Mouse (Mus musculus): ENCODE measurements around the gene Ppp2r5e.

Gene Ppp2r5e

DNA sequence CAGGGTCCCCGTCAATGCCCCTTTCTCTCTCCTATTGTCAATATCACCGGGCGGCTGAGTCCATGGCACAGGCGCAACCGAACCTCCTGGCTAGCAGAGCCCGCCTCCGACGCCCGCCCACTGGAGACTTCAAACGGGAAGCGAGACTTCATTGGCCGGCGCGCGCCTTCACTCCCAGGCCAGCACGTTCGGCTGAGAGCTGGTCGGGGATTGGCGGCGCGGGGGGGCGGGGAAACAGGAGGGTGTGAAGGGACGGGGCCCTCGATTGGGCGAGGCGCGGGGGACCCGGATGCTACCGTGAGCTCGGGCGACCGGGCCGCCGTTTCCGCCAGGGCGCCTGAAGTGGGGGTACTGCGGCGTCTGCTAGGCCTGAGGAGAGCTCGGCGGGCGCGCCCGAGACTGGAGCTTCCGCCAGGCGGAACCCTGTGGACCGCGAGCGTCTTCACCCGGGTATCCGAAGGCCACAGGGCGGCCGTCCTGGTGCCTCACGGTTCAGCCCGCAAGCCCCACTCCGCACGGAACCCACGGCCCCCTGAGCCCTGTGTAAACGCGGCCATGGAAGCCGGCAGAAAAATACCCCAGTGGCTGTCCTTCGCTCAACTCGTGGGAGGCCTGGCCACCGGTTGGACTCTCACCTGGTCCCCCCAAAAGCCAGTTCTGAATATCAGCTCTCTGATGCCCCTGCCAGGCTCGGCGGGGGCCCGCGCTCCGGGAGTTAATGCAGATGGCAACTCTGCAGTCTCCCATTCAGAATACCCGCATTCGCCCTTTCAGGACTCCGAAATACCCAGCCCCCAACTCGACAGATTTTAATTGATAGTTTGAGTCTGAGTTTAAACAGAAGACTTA, at the start of gene Ppp2r5e:
TSS of gene Ppp2r5e (minus strand) at position 92 of the 849 bp plus-strand sequence.
- peak; percentile 100 for DNase-seq (ENCODE audit: low read depth, low spot score)

DNA sequence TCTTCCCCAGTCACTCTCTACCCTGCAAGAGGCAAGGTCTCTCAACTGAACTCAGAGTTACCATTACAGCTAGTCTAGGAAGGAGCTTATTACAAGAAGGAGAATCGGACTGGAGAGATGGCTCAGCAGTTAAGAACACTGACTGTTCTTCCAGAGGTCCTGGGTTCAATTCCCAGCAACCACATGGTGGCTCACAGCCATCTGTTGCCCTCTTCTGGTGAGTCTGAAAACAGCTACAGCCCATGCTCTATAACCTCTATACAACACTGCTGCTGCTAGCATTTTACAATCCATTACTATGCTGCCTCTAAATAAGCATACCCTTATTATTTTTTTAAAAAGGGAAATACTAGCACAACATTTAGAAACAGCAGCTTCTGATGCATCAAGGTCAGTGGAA, 49.7 kb upstream of the Ppp2r5e start:
- no peak for DNase-seq (ENCODE audit: low read depth, low spot score)

DNA sequence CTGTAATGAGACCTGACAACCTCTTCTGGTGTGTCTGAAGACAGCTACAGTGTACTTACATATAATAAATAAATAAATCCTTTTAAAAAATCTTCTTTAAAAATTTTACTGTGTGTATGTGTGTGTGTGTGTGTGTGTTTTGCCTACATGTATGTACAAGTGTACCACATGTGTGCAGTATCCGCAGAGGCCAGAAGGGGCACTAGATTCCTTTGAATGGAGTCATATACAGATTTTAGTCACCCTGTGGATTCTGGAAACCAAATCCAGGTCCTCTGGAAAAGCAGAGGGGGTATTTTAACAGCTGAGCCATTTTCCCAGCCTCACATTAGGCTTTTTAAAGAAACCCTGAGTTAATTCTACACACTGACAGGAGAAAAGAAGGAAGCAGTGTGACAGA, 45.7 kb upstream of the Ppp2r5e start:
- DNase-seq (ENCODE audit: low read depth, low spot score): peak; percentile 63

DNA sequence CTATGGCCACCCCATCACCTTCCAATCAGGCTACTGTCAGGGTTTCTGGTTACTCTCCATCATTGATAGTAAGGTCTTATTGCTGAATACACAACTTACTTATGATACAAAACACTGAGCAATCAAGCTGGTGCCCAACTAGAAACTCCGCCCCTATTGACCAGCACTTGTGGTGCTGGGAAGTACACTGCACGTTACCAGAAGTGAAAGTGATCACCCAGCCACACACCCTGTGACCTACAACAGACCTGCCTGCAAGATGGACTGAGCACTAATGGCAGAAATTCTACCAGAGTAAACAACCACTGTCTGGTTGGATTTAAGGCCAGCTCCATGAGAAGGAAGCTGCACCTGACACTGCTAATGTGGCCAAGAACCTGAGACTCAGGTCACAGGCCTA, 42.3 kb upstream of the Ppp2r5e start:
- no peak for DNase-seq (ENCODE audit: low read depth, low spot score)

DNA sequence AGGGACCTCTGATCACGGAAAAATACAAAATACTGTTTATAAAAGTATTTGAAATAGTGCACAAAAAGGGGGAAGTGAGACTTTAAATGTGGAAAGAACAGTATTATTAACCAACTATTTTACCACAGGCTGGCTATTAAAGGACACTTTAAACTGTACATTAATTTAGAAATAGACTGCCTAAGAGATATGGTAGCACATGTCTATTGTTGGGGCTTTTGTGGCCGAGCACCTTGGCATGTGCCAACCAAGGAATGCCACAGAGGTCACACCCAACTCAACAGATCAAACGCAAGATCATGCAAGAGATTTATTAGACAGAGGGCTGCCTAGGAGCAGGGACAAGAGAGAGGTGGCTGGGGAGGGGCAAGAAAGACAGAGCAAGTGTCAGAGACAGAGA, 41.1 kb upstream of the Ppp2r5e start:
- no peak for DNase-seq (ENCODE audit: low read depth, low spot score)

DNA sequence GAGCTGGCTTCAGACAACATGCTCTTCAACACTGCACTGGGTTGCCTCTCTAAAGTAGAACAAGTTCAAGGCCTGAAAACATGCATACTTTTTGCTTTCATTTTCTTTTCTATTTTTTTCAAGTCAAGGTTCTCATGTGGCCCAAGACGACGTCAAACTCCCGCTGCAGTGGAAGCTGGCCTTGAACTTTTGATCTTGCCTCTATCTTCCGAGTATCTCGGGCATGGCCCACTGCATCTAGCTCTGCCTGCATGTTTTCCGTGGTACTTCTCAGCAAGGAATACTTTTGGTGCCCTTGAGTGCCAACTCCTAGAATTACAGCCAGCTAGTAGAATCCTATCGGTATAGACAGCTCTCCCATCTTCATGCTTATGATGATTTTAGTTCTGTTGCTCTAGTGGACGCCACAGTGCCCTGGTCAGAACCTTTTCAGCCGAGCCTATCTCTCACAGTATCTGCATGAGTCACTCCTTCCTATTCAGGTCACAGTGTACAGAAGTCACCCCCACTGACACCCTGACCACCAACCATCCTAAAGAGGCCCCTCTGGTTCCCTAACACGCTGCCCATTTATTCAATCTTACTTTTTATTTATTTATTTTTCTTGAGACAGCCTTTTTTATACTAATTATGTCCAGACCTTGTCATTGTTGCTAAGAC, 39.9 kb upstream of the Ppp2r5e start:
- DNase-seq (ENCODE audit: low read depth, low spot score): no peak

DNA sequence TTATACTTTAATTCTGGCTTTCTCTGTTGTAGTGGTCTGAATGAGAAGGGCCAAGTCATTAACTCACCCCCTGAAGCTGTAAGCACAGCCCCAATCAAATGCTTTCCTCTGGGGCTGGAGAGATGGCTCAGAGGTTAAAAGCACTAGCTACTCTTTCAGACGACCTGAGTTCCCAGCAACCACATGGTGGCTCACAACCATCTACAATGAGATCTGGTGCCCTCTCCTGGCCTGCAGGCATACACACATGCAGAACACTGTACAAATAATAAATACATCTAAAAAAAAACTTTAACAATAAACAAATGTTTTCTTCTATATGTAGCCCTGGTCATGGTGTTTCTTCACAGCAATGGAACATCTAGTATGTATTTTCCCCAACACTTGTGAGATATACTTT, 33.6 kb upstream of the Ppp2r5e start:
- DNase-seq (ENCODE audit: low read depth, low spot score): peak; percentile 53

DNA sequence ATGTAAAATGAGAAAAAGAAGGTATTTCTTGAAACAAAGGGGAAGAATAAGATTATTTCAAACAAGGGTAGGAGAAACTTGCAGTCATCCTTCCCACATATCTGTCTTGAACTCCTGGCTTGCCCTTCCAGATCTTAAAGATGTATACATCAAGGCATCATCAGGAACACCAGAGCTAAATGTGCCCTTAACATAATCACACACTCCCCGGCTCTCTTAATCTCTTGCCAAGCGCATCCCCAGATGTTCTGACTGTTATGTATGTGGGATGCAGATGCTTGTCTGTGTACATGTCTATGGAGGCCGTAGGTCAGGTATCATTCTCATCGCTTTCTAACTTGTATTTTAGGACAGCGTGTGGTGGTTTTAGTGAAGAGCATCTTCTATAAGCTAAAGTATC, 27.2 kb upstream of the Ppp2r5e start:
- DNase-seq (ENCODE audit: low read depth, low spot score): no peak

DNA sequence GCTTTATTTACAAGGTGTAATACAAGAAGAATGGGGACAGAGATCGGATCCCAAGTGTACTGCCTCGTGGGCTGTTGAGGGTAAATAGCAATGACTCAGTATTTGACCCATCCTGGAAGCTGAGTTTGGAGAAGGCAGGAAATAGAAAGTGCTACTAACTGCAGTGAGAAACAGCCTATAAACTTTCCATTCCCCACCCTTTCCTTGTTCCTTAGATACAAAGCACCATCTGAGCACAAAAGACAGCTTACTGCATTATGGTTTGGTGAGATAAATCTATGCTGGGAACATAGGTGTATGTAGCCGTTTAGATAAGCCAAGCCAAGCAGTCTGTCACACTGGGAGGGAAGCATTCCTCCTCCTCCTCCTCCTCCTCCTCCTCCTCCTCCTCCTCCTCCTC, 26.8 kb upstream of the Ppp2r5e start:
- no peak for DNase-seq (ENCODE audit: low read depth, low spot score)

DNA sequence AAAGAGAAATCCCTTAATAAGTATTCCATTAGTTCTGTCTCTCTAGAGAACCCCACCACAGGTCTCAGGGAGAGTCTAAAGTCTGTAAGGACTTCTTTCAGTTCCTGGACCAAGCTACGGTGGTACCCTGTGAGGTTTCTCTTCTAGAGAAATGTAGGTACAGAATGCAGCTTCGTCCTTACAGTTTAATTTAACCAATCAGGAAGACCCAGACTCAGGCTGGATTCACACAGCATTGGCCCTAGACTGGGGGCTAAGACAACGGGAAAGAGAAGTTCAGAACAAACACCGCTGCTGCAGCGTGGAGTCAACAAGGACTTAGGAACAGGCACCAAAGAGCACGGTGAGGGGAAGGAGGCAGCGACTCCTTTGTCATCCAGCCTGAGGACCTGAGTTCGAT, 20.8 kb upstream of the Ppp2r5e start:
- DNase-seq (ENCODE audit: low read depth, low spot score): peak; percentile 59

DNA sequence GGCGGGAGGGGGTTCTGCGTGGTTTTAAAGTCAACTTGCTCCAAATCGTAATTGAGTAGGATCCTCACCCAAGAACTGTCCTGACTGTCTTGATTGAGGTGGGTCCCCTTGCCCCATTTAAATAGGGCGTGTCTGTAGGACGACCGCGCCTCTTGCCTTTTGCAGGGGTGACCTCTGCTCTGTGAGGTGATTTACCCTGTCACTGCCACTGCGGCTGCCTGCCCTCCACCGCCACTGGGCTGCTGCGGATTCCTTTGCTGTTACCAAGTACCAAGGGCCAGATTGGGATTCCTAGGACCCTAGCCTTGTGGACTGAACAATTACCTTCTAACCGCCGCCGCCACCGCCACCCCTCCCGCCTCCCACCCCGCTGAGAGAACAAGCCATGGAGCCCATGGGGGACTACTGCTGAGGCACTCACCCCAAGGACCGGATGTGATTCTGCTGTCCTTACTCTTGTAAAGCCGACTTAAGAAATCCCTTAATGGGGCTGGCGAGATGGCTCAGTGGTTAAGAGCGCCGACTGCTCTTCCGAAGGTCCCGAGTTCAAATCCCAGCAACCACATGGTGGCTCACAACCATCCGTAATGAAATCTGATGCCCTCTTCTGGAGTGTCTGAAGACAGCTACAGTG, 20.2 kb upstream of the Ppp2r5e start:
- peak; percentile 88 for DNase-seq (ENCODE audit: low read depth, low spot score)

DNA sequence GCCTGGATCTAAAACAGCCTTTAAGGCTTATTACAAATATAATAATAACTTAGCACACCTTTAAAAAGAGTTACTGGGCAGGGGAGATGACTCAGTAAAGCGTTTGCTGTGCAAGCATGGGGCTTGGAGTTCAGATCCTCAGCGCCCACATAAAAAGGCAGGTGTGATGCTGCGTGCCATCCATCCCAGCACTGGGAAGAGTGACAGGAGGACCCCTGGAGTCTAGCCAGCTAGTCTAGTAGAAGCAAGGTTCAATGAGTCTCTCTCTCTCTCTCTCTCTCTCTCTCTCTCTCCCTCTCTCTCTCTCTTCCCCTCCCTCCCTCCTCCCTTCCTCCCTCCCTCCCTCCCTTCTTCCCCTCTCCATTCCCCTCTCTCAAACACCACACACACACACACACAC, 19.5 kb upstream of the Ppp2r5e start:
- no peak for DNase-seq (ENCODE audit: low read depth, low spot score)

DNA sequence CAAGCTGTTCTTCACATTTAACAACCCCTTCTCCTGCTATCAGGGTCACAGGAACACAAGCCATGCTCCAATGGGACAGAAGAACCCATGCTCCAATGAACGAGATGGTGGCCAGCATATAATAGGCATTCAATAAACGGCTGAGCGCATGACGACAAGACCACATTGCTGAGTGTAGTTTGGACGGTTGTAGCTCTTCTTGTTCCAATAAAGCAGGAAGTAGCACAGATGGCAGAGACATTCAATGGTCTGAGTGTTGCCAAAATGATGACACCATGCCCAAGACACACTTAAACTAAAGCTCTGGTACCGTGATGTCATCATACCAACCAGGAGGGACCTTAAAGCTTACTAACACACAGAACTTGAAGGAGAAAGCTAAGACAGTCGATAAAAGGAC, 16.7 kb upstream of the Ppp2r5e start:
- no peak for DNase-seq (ENCODE audit: low read depth, low spot score)

DNA sequence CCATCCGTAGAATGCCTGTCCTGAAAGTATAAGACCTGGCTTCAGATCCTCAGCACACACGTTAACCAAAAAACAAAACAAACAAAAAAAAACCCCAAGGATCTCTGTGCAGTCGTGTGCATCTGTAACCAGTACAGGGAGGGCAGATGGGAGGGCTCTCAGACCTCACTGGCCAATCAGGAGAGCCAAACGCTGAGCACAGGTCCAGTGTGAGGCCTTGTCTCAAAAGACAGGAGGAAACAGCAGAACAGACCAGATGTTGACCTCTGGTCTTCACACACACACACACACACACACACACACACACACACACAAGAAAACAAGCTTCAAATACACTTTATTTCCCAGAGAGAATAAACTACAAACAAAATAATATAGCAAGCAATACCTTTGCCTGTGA, 3.4 kb upstream of the Ppp2r5e start:
- peak; percentile 68 for DNase-seq (ENCODE audit: low read depth, low spot score)

DNA sequence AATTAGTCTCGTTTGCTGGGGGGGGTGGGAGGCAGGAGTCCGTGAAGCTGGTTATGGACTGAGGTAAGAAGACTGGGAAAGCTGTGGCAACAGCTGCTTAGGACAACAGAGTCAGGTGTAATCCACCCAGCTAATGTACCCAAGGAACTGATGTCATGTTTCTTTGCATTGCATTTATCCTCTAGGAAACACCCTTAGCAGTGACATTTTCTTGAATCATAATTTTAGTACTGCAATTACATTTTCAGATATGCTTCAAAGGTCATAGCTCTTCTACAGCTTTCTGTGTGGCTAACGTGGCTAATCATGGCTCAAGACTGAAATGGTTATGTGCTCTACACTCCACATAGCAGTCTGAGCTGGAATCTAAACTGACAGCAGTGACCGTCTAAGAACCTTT, 2.9 kb upstream of the Ppp2r5e start:
- DNase-seq (ENCODE audit: low read depth, low spot score): no peak

DNA sequence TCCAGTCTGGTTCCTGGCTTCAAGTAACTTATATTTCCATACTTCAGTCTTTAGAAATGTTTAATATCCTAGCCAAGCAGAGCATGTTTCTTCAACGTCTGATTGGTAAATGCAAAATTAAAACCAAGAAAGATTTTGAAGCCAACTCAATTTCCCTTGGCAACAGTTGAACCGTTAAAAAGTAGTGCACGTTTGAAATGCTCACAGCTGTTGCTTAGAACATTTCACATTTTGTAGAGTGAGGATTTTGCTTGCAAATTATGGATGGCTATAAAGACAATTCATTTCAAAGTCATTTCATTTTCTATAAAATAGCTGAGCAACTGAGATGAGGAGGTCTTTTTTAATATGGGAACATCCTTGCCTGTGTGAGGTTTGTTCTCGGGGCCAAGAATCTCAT, 1.7 kb upstream of the Ppp2r5e start:
- DNase-seq (ENCODE audit: low read depth, low spot score): no peak

DNA sequence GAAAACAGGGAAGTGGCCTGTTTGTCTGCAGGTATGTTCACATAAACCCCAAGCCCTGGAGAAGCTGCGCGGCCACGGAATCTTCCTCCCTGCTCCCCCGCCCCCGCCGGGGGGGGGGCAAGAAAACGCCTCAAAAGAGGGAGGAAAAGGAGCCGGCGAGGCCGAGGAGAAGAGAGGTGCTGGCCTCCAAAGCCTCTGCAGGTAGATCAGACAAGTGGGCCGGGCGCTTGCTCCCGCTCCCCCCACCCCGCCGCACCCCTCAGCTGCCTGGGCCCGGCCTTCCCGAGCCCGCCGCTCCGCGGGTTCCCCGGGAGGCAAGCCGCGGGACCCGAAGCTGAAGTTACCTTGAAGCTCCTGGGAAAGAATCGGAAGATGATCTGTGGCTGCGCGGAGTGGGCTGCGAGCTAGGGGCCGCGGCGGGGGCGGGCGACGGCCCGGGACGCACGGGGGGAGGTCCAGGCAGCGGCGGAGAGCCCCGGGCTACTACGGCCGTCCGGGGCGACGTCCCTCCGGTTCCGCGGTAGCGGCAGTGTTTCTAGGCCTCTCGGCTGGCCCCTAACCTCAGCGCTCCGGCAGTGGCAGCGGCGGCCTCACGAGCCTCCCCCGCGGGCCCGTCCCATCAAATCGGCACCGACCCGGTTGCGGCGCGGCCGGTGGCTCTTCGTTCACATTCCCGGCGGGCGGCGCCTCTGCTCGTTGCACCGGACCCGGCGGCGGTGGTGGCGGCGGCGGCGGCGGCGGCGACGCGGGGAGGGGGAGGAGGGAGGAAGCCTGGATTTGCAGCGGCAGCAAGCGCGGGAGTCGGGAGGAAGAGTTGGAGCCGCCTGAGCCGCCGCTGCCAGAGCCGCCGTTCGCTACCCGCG, 523 bp downstream of the Ppp2r5e start:
- peak; percentile 52 for DNase-seq (ENCODE audit: low read depth, low spot score)

DNA sequence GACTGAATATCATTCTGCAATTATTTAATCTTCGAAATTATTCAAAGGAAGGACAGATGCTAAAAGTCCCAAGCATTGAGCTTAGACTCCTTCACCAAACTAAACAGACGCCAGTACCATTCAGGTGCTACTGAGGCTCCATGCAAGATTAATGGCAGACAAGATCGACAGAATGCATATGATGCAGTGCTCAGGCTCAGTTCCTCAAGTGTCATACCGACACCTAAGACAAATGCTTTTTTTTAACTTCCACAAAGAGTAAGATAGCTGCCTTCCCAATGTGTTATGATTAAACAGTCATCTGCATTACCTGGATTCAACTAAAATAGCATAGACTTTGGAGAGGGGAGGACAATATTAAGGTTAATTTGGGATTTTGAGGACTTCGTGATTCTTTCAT, 1.6 kb downstream of the Ppp2r5e start:
- no peak for DNase-seq (ENCODE audit: low read depth, low spot score)

DNA sequence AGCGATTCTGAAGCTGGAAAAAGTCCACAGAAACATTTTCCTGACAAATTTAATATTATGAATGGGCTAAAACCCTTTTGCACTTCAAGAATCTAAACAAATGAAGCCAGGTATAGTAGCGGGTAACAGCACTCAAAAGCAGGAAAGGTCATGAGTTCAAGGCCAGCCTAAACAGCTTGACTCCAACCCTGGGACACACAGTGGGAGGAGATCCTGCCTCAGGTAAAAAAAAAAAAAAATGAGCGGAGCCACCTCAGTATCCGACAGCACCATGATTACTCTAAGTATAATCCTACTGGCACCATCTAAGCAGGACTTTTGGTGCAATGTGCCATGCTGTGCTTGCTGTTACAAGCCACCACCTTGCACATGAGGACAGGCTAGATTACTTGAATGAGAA, 2.2 kb downstream of the Ppp2r5e start:
- DNase-seq (ENCODE audit: low read depth, low spot score): peak; percentile 48

DNA sequence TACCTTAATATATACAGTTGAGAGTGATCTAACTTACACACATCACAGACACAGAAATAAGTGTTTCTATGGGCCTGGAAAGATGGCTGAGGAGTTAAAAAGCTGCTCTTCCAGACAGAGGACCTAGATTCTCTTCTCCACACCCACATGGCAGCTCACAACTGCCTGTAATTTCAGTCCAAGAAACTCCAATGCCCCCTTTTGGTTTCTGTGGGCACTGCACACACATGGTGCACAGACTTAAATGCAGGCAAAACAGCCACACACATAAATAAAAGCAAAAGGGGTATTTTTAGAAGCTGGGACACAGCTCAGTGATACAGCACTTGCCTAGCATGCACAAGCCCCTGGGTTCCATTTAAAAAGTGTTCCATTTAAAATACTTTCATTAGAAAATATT, 8.5 kb downstream of the Ppp2r5e start:
- peak; percentile 78 for DNase-seq (ENCODE audit: low read depth, low spot score)

DNA sequence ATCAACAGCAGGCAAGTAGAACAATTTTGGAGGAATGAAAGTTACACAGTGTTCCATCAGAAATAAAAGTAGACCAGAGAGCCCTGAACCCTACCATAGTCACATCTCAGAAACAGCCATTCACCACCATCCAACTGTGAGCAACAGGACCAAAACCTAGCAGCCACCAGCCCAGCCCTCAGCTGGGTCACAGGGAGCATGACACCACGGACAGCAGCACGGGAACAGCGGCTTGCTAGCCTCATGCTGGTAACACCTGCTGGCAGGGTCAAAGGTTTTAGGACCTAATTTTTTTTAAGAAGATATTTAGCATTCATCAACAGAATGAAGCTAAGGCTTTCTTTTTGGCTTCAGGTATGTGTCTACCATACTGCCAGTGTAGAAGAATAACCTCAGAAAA, 12.3 kb downstream of the Ppp2r5e start:
- no peak for DNase-seq (ENCODE audit: low read depth, low spot score)

DNA sequence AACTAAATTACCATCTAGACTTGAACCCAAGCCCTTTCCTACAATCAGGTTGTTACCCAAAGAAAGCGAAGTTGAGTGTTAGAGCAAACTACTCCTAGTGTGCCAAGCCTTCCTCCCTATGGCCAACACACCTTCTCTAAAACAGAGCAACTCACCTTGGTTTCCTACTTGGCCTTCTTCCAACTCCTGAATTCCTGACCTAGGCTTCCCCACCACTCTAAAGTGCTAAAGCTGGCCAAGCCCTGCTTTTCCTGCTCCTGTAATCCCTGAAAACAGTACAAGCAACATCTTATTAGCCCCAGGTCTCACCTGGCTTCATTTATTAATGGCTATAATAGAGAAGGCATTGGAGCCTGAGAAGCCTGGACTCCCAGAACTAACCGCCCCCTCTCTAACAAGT, 17.0 kb downstream of the Ppp2r5e start:
- no peak for DNase-seq (ENCODE audit: low read depth, low spot score)

All from ZHBTc4 (cell line).